Comparison of ENCODE assay signal across 11 mouse cellular contexts in the genomic region with DNA sequence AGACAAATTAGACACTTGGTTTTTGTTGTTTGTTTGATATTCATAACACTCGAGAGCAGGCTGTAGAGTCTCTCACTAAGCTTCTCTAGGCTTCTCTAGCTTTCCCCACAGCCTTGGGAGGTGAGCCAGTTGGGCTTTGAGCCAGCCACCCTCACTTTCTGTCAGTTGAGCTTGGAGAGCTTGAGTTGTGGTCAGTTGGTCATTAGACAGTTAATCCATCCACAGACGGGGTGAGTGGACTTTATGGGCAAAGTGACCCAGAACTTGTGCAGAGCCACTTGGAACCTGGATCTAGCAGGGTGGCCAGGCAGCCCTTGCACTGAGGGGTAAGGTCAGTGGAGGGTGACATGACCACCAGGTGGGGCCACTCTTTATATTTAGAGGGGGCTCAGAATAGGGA.
DNase-seq lines count a peak whose midpoint lies in the region; ATAC-seq and TF ChIP-seq lines count a peak whose summit lies in the region.
"Had no signal": no experiment of that assay in that cellular context is flagged by ENCODE, and none has a peak within 500 bp of the region (broad histone marks: within the 10 kb centered on the region; RNA-seq: fewer than 3 reads in every experiment).

No protein-coding gene starts in this region.

- no peak for TF ChIP-seq POLR2A in lung, adult 2 months (IDR thresholded peaks at IDR 0.05; ENCODE audit: borderline replicate concordance, extremely low read depth, low read depth, low read length)
- TF ChIP-seq POLR2A in kidney, adult 2 months (IDR thresholded peaks at IDR 0.05; ENCODE audit: low read depth, low read length): no peak

- H3K4me2 ChIP-seq in forebrain, embryonic 12.5 days: no peak overlapping the region
- H3K4me2 ChIP-seq: heart, embryonic 13.5 days; limb, embryonic 13.5 days had no signal

- no peak overlapping the region for H3K27ac ChIP-seq in kidney, adult 2 months (ENCODE audit: insufficient read depth, low read depth, low read length)
- no peak overlapping the region for H3K27ac ChIP-seq in forebrain, embryonic 12.5 days
- H3K27ac ChIP-seq: heart, embryonic 13.5 days; limb, embryonic 13.5 days had no signal

- no peaks in the 10 kb centered on the region for H3K27me3 ChIP-seq in kidney, adult 2 months (replicated peaks; ENCODE audit: control insufficient read depth, insufficient read depth, low read length)
- H3K27me3 ChIP-seq in forebrain, embryonic 12.5 days: no peaks in the 10 kb centered on the region
- H3K27me3 ChIP-seq: heart, embryonic 13.5 days; limb, embryonic 13.5 days had no signal

- ATAC-seq in forebrain, embryonic 12.5 days (ENCODE audit: low FRiP score): no peak
- no peak for ATAC-seq in erythroid progenitor cell, adult 5-6 weeks (replicated peaks; ENCODE audit: low FRiP score, poor library complexity, severe bottlenecking)

- no peak for TF ChIP-seq CTCF in lung, adult 2 months (IDR thresholded peaks at IDR 0.05; ENCODE audit: insufficient read depth, low read length)
- no peak for TF ChIP-seq CTCF in kidney, adult 2 months (conservative IDR thresholded peaks at IDR 0.05; ENCODE audit: insufficient read depth, insufficient read length, low read depth, low read length)

- no peak overlapping the region for H3K4me3 ChIP-seq in lung, adult 2 months (replicated peaks; ENCODE audit: extremely low read depth, low read depth, low read length)
- H3K4me3 ChIP-seq in kidney, adult 2 months (ENCODE audit: insufficient read depth, low read depth, low read length): no peak overlapping the region
- no peak overlapping the region for H3K4me3 ChIP-seq in forebrain, embryonic 12.5 days (replicated peaks)
- H3K4me3 ChIP-seq: heart, embryonic 13.5 days; limb, embryonic 13.5 days had no signal

- H3K9ac ChIP-seq in forebrain, embryonic 12.5 days: no peak overlapping the region
- H3K9ac ChIP-seq: heart, embryonic 13.5 days; limb, embryonic 13.5 days had no signal

- H3K9me3 ChIP-seq in forebrain, embryonic 12.5 days: no peaks in the 10 kb centered on the region
- H3K9me3 ChIP-seq: heart, embryonic 13.5 days; limb, embryonic 13.5 days had no signal

- H3K36me3 ChIP-seq in kidney, adult 2 months (ENCODE audit: control insufficient read depth, insufficient read depth, low read length): no peaks in the 10 kb centered on the region
- H3K36me3 ChIP-seq in forebrain, embryonic 12.5 days (replicated peaks): no peaks in the 10 kb centered on the region
- H3K36me3 ChIP-seq: heart, embryonic 13.5 days; limb, embryonic 13.5 days had no signal

- 28% methylated on average over 2 of the region's 2 CpGs for WGBS in lung, adult 2 months
- 19% methylated on average over 2 of the region's 2 CpGs for WGBS in kidney, adult 2 months
- 81% methylated on average over 2 of the region's 2 CpGs for WGBS in forebrain, embryonic 12.5 days

- H3K4me1 ChIP-seq in lung, adult 2 months (ENCODE audit: control insufficient read depth, insufficient read depth, low read length): peaks cover 4% of the 10 kb centered on the region
- H3K4me1 ChIP-seq in kidney, adult 2 months (ENCODE audit: control insufficient read depth, insufficient read depth, low read length): no peaks in the 10 kb centered on the region
- no peaks in the 10 kb centered on the region for H3K4me1 ChIP-seq in forebrain, embryonic 12.5 days

- DNase-seq in cerebellum, postnatal 10 days: peak; percentile 39 to 56
- DNase-seq in cerebellum, postnatal 4 days (ENCODE audit: low spot score in 2 of 2): no peak
- peak; percentile 57 to 75 for DNase-seq in lung, postnatal 4 days
- no peak for DNase-seq in lung, adult 2 months
- DNase-seq in kidney, adult 2 months: peak; percentile 90
- peak; percentile 70 for DNase-seq in ovary, postnatal 36 days (ENCODE audit: low spot score)
- DNase-seq: cerebellum, adult 18-20 months had no signal

Comparison
In these comparisons a context has a peak if more than half of its experiments do, and no peak if none do; other contexts are left out.
1. DNase-seq: peak in cerebellum, postnatal 10 days (2 of 2), lung, postnatal 4 days (2 of 2), kidney, adult 2 months (single experiment) and ovary, postnatal 36 days (single experiment); none in cerebellum, postnatal 4 days (0 of 2) and lung, adult 2 months (single experiment).